Mouse (Mus musculus): ENCODE results near the gene Map3k15. TPM values are rescaled to one million over a fixed set of nuclear protein-coding genes. Genes with fewer than 3 reads are reported as not detected.

Map3k15 gene
- polyA plus RNA-seq, 1 experiment: 1.2 TPM

GRCm38 (mm10) chrX:160116074-160116473, 127.8 kb downstream of the Map3k15 start:
- Histone ChIP-seq H3K4me1 (ENCODE audit: control insufficient read depth, insufficient read depth, low read length) (no peaks in the 10 kb centered on the region), H3K4me3 (ENCODE audit: insufficient read depth, low read length) (no peak overlapping the region), H3K27ac (ENCODE audit: insufficient read depth, low read length) (no peak overlapping the region)
- TF ChIP-seq CTCF (IDR thresholded peaks at IDR 0.05; ENCODE audit: extremely low read depth, insufficient read depth, low read length) (no peak), POLR2A (IDR thresholded peaks at IDR 0.05; ENCODE audit: extremely low read depth, insufficient read depth, low read length) (no peak)

GRCm38 (mm10) chrX:160116658-160117057, 128.4 kb downstream of the Map3k15 start:
- no peak overlapping the region for H3K4me3 ChIP-seq (ENCODE audit: insufficient read depth, low read length)
- no peaks in the 10 kb centered on the region for H3K4me1 ChIP-seq (ENCODE audit: control insufficient read depth, insufficient read depth, low read length)
- TF ChIP-seq POLR2A (IDR thresholded peaks at IDR 0.05; ENCODE audit: extremely low read depth, insufficient read depth, low read length): no peak
- peak; percentile 79 for TF ChIP-seq CTCF (IDR thresholded peaks at IDR 0.05; ENCODE audit: extremely low read depth, insufficient read depth, low read length)
- H3K27ac ChIP-seq (ENCODE audit: insufficient read depth, low read length): no peak overlapping the region

GRCm38 (mm10) chrX:160134136-160134843, 146.1 kb downstream of the Map3k15 start:
- Histone ChIP-seq H3K27ac (ENCODE audit: insufficient read depth, low read length) (no peak overlapping the region), H3K4me1 (ENCODE audit: control insufficient read depth, insufficient read depth, low read length) (peaks cover 2% of the 10 kb centered on the region; the same call in 1 of the 2 replicates), H3K4me3 (ENCODE audit: insufficient read depth, low read length) (no peak overlapping the region)
- TF ChIP-seq POLR2A (IDR thresholded peaks at IDR 0.05; ENCODE audit: extremely low read depth, insufficient read depth, low read length) (no peak), CTCF (IDR thresholded peaks at IDR 0.05; ENCODE audit: extremely low read depth, insufficient read depth, low read length) (no peak)

- H3K27ac ChIP-seq (ENCODE audit: insufficient read depth, low read length): no peak overlapping the region
- H3K4me1 ChIP-seq (ENCODE audit: control insufficient read depth, insufficient read depth, low read length): peaks cover 2% of the 10 kb centered on the region; the same call in 1 of the 2 replicates
- TF ChIP-seq POLR2A (IDR thresholded peaks at IDR 0.05; ENCODE audit: extremely low read depth, insufficient read depth, low read length): no peak
- TF ChIP-seq CTCF (IDR thresholded peaks at IDR 0.05; ENCODE audit: extremely low read depth, insufficient read depth, low read length): no peak
- no peak overlapping the region for H3K4me3 ChIP-seq (ENCODE audit: insufficient read depth, low read length)
Measured at GRCm38 (mm10) chrX:160135719-160136118, 147.5 kb downstream of the Map3k15 start.

- Histone ChIP-seq H3K4me1 (ENCODE audit: control insufficient read depth, insufficient read depth, low read length) (peaks cover 2% of the 10 kb centered on the region; the same call in 1 of the 2 replicates), H3K27ac (ENCODE audit: insufficient read depth, low read length) (no peak overlapping the region), H3K4me3 (ENCODE audit: insufficient read depth, low read length) (peak overlapping the region; percentile 16; the same call in 1 of the 2 replicates)
- no peak for TF ChIP-seq CTCF (IDR thresholded peaks at IDR 0.05; ENCODE audit: extremely low read depth, insufficient read depth, low read length)
- no peak for TF ChIP-seq POLR2A (IDR thresholded peaks at IDR 0.05; ENCODE audit: extremely low read depth, insufficient read depth, low read length)
Measured at GRCm38 (mm10) chrX:160136153-160136552, 147.9 kb downstream of the Map3k15 start.

GRCm38 (mm10) chrX:160137177-160137860, 149.1 kb downstream of the Map3k15 start:
- H3K27ac ChIP-seq (ENCODE audit: insufficient read depth, low read length): peak overlapping the region; percentile 86
- TF ChIP-seq POLR2A (IDR thresholded peaks at IDR 0.05; ENCODE audit: extremely low read depth, insufficient read depth, low read length) (no peak), CTCF (IDR thresholded peaks at IDR 0.05; ENCODE audit: extremely low read depth, insufficient read depth, low read length) (no peak)

GRCm38 (mm10) chrX:160137861-160138717, 149.9 kb downstream of the Map3k15 start, which contains the start of gene Pdha1:
Pdha1 (minus strand) TSS chrX:160138413.
- peaks cover 2% of the 10 kb centered on the region; the same call in 1 of the 2 replicates for H3K4me1 ChIP-seq (ENCODE audit: control insufficient read depth, insufficient read depth, low read length)
- TF ChIP-seq POLR2A (IDR thresholded peaks at IDR 0.05; ENCODE audit: extremely low read depth, insufficient read depth, low read length) (peak; percentile 60; the same call in 1 of the 2 replicates), CTCF (IDR thresholded peaks at IDR 0.05; ENCODE audit: extremely low read depth, insufficient read depth, low read length) (no peak)
- H3K4me3 ChIP-seq (ENCODE audit: insufficient read depth, low read length): peak within 1 kb of the TSS; percentile 59

More at GRCm38 (mm10) chrX:160137177-160137860, 149.1 kb downstream of the Map3k15 start:
- H3K4me3 ChIP-seq (ENCODE audit: insufficient read depth, low read length): peak overlapping the region; percentile 59
- peaks cover 2% of the 10 kb centered on the region; the same call in 1 of the 2 replicates for H3K4me1 ChIP-seq (ENCODE audit: control insufficient read depth, insufficient read depth, low read length)

GRCm38 (mm10) chrX:160146806-160147205, 158.6 kb downstream of the Map3k15 start:
- H3K27ac ChIP-seq (ENCODE audit: insufficient read depth, low read length): no peak overlapping the region
- H3K4me1 ChIP-seq (ENCODE audit: control insufficient read depth, insufficient read depth, low read length): no peaks in the 10 kb centered on the region
- no peak overlapping the region for H3K4me3 ChIP-seq (ENCODE audit: insufficient read depth, low read length)
- TF ChIP-seq POLR2A (IDR thresholded peaks at IDR 0.05; ENCODE audit: extremely low read depth, insufficient read depth, low read length): no peak
- TF ChIP-seq CTCF (IDR thresholded peaks at IDR 0.05; ENCODE audit: extremely low read depth, insufficient read depth, low read length): no peak

More at GRCm38 (mm10) chrX:160137861-160138717, 149.9 kb downstream of the Map3k15 start, which contains the start of gene Pdha1:
- H3K27ac ChIP-seq (ENCODE audit: insufficient read depth, low read length): peak within 1 kb of the TSS; percentile 97

GRCm38 (mm10) chrX:160147406-160147805, 159.2 kb downstream of the Map3k15 start:
- Histone ChIP-seq H3K27ac (ENCODE audit: insufficient read depth, low read length) (no peak overlapping the region), H3K4me3 (ENCODE audit: insufficient read depth, low read length) (no peak overlapping the region), H3K4me1 (ENCODE audit: control insufficient read depth, insufficient read depth, low read length) (no peaks in the 10 kb centered on the region)
- TF ChIP-seq POLR2A (IDR thresholded peaks at IDR 0.05; ENCODE audit: extremely low read depth, insufficient read depth, low read length) (no peak), CTCF (IDR thresholded peaks at IDR 0.05; ENCODE audit: extremely low read depth, insufficient read depth, low read length) (no peak)

Data from cortical plate, adult 2 months (tissue).